Mouse (Mus musculus): ENCODE measurements around the gene Gria3. TPM values are rescaled to one million over a fixed set of nuclear protein-coding genes. Genes with fewer than 3 reads are reported as not detected.

Gene Gria3
- polyA plus RNA-seq, 1 experiment = 0.64 TPM

- Histone ChIP-seq H3K4me1 (ENCODE audit: control insufficient read depth, insufficient read depth, low read length) (no peaks in the 10 kb centered on the region), H3K27me3 (ENCODE audit: control insufficient read depth, insufficient read depth, low read length) (no peaks in the 10 kb centered on the region), H3K27ac (ENCODE audit: control insufficient read depth, insufficient read depth, low read depth, low read length) (no peak overlapping the region), H3K36me3 (ENCODE audit: control insufficient read depth, insufficient read depth, low read length) (no peaks in the 10 kb centered on the region), H3K4me3 (ENCODE audit: control insufficient read depth, low read depth, low read length) (no peak overlapping the region)
- no peak for TF ChIP-seq CTCF (IDR thresholded peaks at IDR 0.05; ENCODE audit: control insufficient read depth, insufficient read depth, insufficient replicate concordance, low read depth, low read length)
- no peak for TF ChIP-seq POLR2A (IDR thresholded peaks at IDR 0.05; ENCODE audit: control insufficient read depth, low read depth, low read length)
Observed at GRCm38 (mm10) chrX:41496528-41496927, 95.9 kb downstream of the Gria3 start.

- Histone ChIP-seq H3K27me3 (ENCODE audit: control insufficient read depth, insufficient read depth, low read length) (no peaks in the 10 kb centered on the region), H3K36me3 (ENCODE audit: control insufficient read depth, insufficient read depth, low read length) (no peaks in the 10 kb centered on the region), H3K27ac (ENCODE audit: control insufficient read depth, insufficient read depth, low read depth, low read length) (no peak overlapping the region), H3K4me1 (ENCODE audit: control insufficient read depth, insufficient read depth, low read length) (no peaks in the 10 kb centered on the region), H3K4me3 (ENCODE audit: control insufficient read depth, low read depth, low read length) (no peak overlapping the region)
- no peak for TF ChIP-seq CTCF (IDR thresholded peaks at IDR 0.05; ENCODE audit: control insufficient read depth, insufficient read depth, insufficient replicate concordance, low read depth, low read length)
Observed at GRCm38 (mm10) chrX:41505371-41505770, 104.7 kb downstream of the Gria3 start.

- no peaks in the 10 kb centered on the region for H3K27me3 ChIP-seq (ENCODE audit: control insufficient read depth, insufficient read depth, low read length)
- no peaks in the 10 kb centered on the region for H3K4me1 ChIP-seq (ENCODE audit: control insufficient read depth, insufficient read depth, low read length)
- no peak overlapping the region for H3K4me3 ChIP-seq (ENCODE audit: control insufficient read depth, low read depth, low read length)
- no peak for TF ChIP-seq POLR2A (IDR thresholded peaks at IDR 0.05; ENCODE audit: control insufficient read depth, low read depth, low read length)
- TF ChIP-seq CTCF (IDR thresholded peaks at IDR 0.05; ENCODE audit: control insufficient read depth, insufficient read depth, insufficient replicate concordance, low read depth, low read length) = no peak
- no peaks in the 10 kb centered on the region for H3K36me3 ChIP-seq (ENCODE audit: control insufficient read depth, insufficient read depth, low read length)
- H3K27ac ChIP-seq (ENCODE audit: control insufficient read depth, insufficient read depth, low read depth, low read length) = no peak overlapping the region
Observed at GRCm38 (mm10) chrX:41507959-41508358, 107.3 kb downstream of the Gria3 start.

GRCm38 (mm10) chrX:41514982-41515381 is 114.3 kb downstream of the Gria3 start:
- Histone ChIP-seq H3K27me3 (ENCODE audit: control insufficient read depth, insufficient read depth, low read length) (no peaks in the 10 kb centered on the region), H3K36me3 (ENCODE audit: control insufficient read depth, insufficient read depth, low read length) (no peaks in the 10 kb centered on the region), H3K4me3 (ENCODE audit: control insufficient read depth, low read depth, low read length) (no peak overlapping the region), H3K4me1 (ENCODE audit: control insufficient read depth, insufficient read depth, low read length) (no peaks in the 10 kb centered on the region), H3K27ac (ENCODE audit: control insufficient read depth, insufficient read depth, low read depth, low read length) (no peak overlapping the region)
- no peak for TF ChIP-seq CTCF (IDR thresholded peaks at IDR 0.05; ENCODE audit: control insufficient read depth, insufficient read depth, insufficient replicate concordance, low read depth, low read length)

- Histone ChIP-seq H3K27me3 (ENCODE audit: control insufficient read depth, insufficient read depth, low read length) (no peaks in the 10 kb centered on the region), H3K36me3 (ENCODE audit: control insufficient read depth, insufficient read depth, low read length) (no peaks in the 10 kb centered on the region), H3K27ac (ENCODE audit: control insufficient read depth, insufficient read depth, low read depth, low read length) (no peak overlapping the region), H3K4me1 (ENCODE audit: control insufficient read depth, insufficient read depth, low read length) (no peaks in the 10 kb centered on the region), H3K4me3 (ENCODE audit: control insufficient read depth, low read depth, low read length) (no peak overlapping the region)
- TF ChIP-seq POLR2A (IDR thresholded peaks at IDR 0.05; ENCODE audit: control insufficient read depth, low read depth, low read length) = no peak
- TF ChIP-seq CTCF (IDR thresholded peaks at IDR 0.05; ENCODE audit: control insufficient read depth, insufficient read depth, insufficient replicate concordance, low read depth, low read length) = no peak
Observed at GRCm38 (mm10) chrX:41532511-41532910, 131.9 kb downstream of the Gria3 start.

- Histone ChIP-seq H3K36me3 (ENCODE audit: control insufficient read depth, insufficient read depth, low read length) (no peaks in the 10 kb centered on the region), H3K27ac (ENCODE audit: control insufficient read depth, insufficient read depth, low read depth, low read length) (no peak overlapping the region), H3K27me3 (ENCODE audit: control insufficient read depth, insufficient read depth, low read length) (no peaks in the 10 kb centered on the region), H3K4me1 (ENCODE audit: control insufficient read depth, insufficient read depth, low read length) (no peaks in the 10 kb centered on the region), H3K4me3 (ENCODE audit: control insufficient read depth, low read depth, low read length) (no peak overlapping the region)
- TF ChIP-seq CTCF (IDR thresholded peaks at IDR 0.05; ENCODE audit: control insufficient read depth, insufficient read depth, insufficient replicate concordance, low read depth, low read length) (no peak), POLR2A (IDR thresholded peaks at IDR 0.05; ENCODE audit: control insufficient read depth, low read depth, low read length) (no peak)
Observed at GRCm38 (mm10) chrX:41535886-41536285, 135.2 kb downstream of the Gria3 start.

- Histone ChIP-seq H3K27ac (ENCODE audit: control insufficient read depth, insufficient read depth, low read depth, low read length) (no peak overlapping the region), H3K36me3 (ENCODE audit: control insufficient read depth, insufficient read depth, low read length) (no peaks in the 10 kb centered on the region), H3K27me3 (ENCODE audit: control insufficient read depth, insufficient read depth, low read length) (no peaks in the 10 kb centered on the region), H3K4me1 (ENCODE audit: control insufficient read depth, insufficient read depth, low read length) (no peaks in the 10 kb centered on the region), H3K4me3 (ENCODE audit: control insufficient read depth, low read depth, low read length) (no peak overlapping the region)
- TF ChIP-seq CTCF (IDR thresholded peaks at IDR 0.05; ENCODE audit: control insufficient read depth, insufficient read depth, insufficient replicate concordance, low read depth, low read length) = no peak
- no peak for TF ChIP-seq POLR2A (IDR thresholded peaks at IDR 0.05; ENCODE audit: control insufficient read depth, low read depth, low read length)
Observed at GRCm38 (mm10) chrX:41562296-41563060, 161.8 kb downstream of the Gria3 start.
